Mouse (Mus musculus): ENCODE data around the gene Prss38. TPM values are rescaled to one million over a fixed set of nuclear protein-coding genes. Genes with fewer than 3 reads are reported as not detected.
A peak's percentile ranks its signal among the peaks of the same experiment; 100 is the strongest.

Gene Prss38
- polyA plus RNA-seq, 1 experiment from 2014 or later: not detected

DNA sequence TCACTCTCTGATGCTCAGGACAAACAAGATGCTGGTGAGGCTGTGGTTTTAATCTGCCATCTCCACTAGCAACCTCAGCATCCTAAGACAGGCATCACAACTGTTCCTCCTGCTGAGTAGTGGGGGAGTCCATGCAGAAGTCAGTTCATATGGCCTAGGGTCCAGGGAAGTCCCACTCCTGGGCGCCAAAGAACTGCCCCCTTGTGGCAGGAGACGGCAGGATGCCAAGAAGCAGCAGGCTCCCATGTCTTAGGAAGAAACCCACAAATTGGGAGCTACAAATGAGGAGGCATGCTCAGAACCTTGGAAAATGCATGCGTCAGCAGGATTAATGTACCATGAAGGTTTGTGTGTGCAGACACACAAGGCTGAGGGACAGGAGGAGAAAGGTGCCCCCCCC is 8.8 kb downstream of the Prss38 start:
- WGBS: 23% methylated on average over 3 of the region's 3 CpGs
- no peak overlapping the region for H3K9ac ChIP-seq (ENCODE audit: low read depth, low read length)
- DNase-seq (ENCODE audit: low spot score): peak; percentile 45
- H3K4me1 ChIP-seq (ENCODE audit: control insufficient read depth, insufficient read depth, low read length): peaks cover 29% of the 10 kb centered on the region
- H3K27ac ChIP-seq (replicated peaks; ENCODE audit: low read depth, low read length): peak overlapping the region; percentile 48; the same call in 1 of the 2 replicates
- H3K36me3 ChIP-seq (ENCODE audit: control insufficient read depth, insufficient read depth, low read length): no peaks in the 10 kb centered on the region
- H3K27me3 ChIP-seq (replicated peaks; ENCODE audit: control insufficient read depth, insufficient read depth, low read length): no peaks in the 10 kb centered on the region
- H3K4me2 ChIP-seq (ENCODE audit: low read depth, low read length): no peak overlapping the region
- H3K4me3 ChIP-seq (ENCODE audit: low read depth, low read length): no peak overlapping the region
- ATAC-seq (ENCODE audit: low read depth): 0 out of 2 replicates have a peak, but pooled peaks have one; percentile 41
- H3K9me3 ChIP-seq (ENCODE audit: control insufficient read depth, low read length): no peaks in the 10 kb centered on the region

DNA sequence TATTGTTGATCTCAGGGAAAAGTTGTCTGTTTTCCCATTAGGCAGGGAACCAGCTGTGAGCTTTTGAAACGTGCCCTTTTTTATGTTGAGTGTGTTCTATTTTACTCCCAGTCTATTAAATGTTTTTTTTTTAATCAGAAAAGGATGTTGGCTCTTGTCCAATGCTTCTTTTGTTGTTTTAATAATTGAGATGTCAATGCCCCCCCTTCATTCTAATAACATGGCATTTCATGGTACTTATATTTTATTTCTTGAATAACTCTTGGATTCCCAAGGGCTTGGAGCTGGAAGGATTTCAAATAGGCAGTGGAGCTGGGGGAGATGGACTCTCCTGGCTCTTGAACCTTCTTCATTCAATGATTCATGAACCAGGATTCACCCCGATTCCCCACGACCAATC is 9.4 kb downstream of the Prss38 start:
- peaks cover 29% of the 10 kb centered on the region for H3K4me1 ChIP-seq (ENCODE audit: control insufficient read depth, insufficient read depth, low read length)
- peak; percentile 42 for DNase-seq (ENCODE audit: low spot score)
- ATAC-seq (ENCODE audit: low read depth): no peak
- no peaks in the 10 kb centered on the region for H3K9me3 ChIP-seq (ENCODE audit: control insufficient read depth, low read length)
- H3K27ac ChIP-seq (replicated peaks; ENCODE audit: low read depth, low read length): peak overlapping the region; percentile 48
- H3K9ac ChIP-seq (ENCODE audit: low read depth, low read length): no peak overlapping the region
- H3K4me3 ChIP-seq (ENCODE audit: low read depth, low read length): no peak overlapping the region
- 46% methylated on average over 3 of the region's 3 CpGs for WGBS
- H3K4me2 ChIP-seq (ENCODE audit: low read depth, low read length): no peak overlapping the region
- H3K27me3 ChIP-seq (replicated peaks; ENCODE audit: control insufficient read depth, insufficient read depth, low read length): no peaks in the 10 kb centered on the region
- H3K36me3 ChIP-seq (ENCODE audit: control insufficient read depth, insufficient read depth, low read length): no peaks in the 10 kb centered on the region

DNA sequence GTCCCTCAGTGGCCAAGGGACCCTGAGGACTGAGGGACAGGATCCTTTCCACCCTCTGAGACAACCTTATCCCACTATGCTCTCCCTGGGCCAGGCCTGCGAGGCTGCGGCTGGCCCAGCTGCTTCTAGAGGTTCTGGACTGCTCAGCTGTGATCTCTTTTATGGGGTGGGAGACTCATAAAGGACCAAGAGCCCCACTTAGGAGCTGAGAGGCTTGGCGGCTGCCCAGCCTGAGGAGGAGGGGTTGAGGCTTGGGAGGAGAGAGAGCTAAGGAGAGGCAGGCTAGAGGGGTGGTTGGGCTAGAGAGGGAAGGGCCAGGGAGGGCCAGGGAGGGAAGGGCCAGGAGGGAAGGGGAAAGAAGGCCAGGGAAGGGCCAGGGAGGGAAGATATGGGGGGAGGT is 11.0 kb downstream of the Prss38 start:
- DNase-seq (ENCODE audit: low spot score): peak; percentile 78
- peaks cover 29% of the 10 kb centered on the region for H3K4me1 ChIP-seq (ENCODE audit: control insufficient read depth, insufficient read depth, low read length)
- H3K9me3 ChIP-seq (ENCODE audit: control insufficient read depth, low read length): no peaks in the 10 kb centered on the region
- H3K27me3 ChIP-seq (replicated peaks; ENCODE audit: control insufficient read depth, insufficient read depth, low read length): no peaks in the 10 kb centered on the region
- H3K9ac ChIP-seq (ENCODE audit: low read depth, low read length): peak overlapping the region; percentile 37; the same call in 1 of the 2 replicates
- peak overlapping the region; percentile 86 for H3K27ac ChIP-seq (replicated peaks; ENCODE audit: low read depth, low read length)
- no peak overlapping the region for H3K4me2 ChIP-seq (ENCODE audit: low read depth, low read length)
- no peaks in the 10 kb centered on the region for H3K36me3 ChIP-seq (ENCODE audit: control insufficient read depth, insufficient read depth, low read length)
- WGBS: 54% methylated on average over 3 of the region's 3 CpGs
- H3K4me3 ChIP-seq (ENCODE audit: low read depth, low read length): no peak overlapping the region
- ATAC-seq (ENCODE audit: low read depth): peak; percentile 81

DNA sequence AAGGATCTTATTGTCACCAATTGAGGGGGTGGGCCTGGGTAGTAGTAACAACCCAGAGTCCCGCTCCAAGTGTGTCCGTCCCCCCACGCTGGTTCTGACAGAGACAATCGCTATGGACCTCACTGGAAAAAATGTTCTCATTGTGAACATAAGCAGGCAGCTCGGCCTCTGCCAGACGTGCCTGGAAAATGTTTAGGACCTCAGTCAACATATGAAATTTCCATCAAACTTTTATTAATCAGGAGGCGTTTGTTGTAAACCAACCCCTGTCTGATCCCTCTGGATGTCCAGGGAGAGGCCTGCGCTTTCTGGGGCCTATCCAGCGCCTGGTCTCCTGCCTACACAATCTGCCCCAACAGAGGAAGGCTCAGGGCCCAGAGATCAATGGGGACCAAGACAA is 11.4 kb downstream of the Prss38 start:
- ATAC-seq (ENCODE audit: low read depth) (no peak), DNase-seq (ENCODE audit: low spot score) (peak; percentile 57)
- Histone ChIP-seq H3K27ac (replicated peaks; ENCODE audit: low read depth, low read length) (peak overlapping the region; percentile 86), H3K9me3 (ENCODE audit: control insufficient read depth, low read length) (no peaks in the 10 kb centered on the region), H3K9ac (ENCODE audit: low read depth, low read length) (peak overlapping the region; percentile 37; the same call in 1 of the 2 replicates), H3K4me1 (ENCODE audit: control insufficient read depth, insufficient read depth, low read length) (peaks cover 29% of the 10 kb centered on the region), H3K27me3 (replicated peaks; ENCODE audit: control insufficient read depth, insufficient read depth, low read length) (no peaks in the 10 kb centered on the region), H3K36me3 (ENCODE audit: control insufficient read depth, insufficient read depth, low read length) (no peaks in the 10 kb centered on the region), H3K4me2 (ENCODE audit: low read depth, low read length) (no peak overlapping the region), H3K4me3 (ENCODE audit: low read depth, low read length) (no peak overlapping the region)
- 65% methylated on average over 9 of the region's 9 CpGs for WGBS

DNA sequence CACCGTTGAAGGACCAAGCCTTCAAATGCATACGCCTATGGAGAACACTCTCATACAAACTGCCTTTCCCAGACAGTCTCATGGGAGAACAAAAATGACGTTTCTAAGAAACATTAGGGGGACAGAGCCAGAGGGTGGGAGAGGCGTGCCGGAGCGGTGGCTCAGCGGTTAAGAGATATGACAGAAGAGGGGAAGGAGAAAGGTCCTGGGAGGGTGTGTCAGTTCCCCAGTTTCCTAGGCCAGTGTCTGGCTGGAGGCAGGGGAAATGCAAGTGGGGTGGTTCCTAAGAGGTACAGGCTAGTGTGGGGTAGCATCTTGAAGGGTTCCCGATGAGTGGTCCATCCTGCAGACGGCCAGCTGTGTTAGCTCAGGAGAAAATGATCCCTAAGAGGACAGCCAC is 14.2 kb downstream of the Prss38 start:
- DNase-seq (ENCODE audit: low spot score) (no peak), ATAC-seq (ENCODE audit: low read depth) (no peak)
- 86% methylated on average over 9 of the region's 9 CpGs for WGBS
- no peaks in the 10 kb centered on the region for H3K36me3 ChIP-seq (ENCODE audit: control insufficient read depth, insufficient read depth, low read length)
- peaks cover 23% of the 10 kb centered on the region for H3K4me1 ChIP-seq (ENCODE audit: control insufficient read depth, insufficient read depth, low read length)
- no peak overlapping the region for H3K9ac ChIP-seq (ENCODE audit: low read depth, low read length)
- no peak overlapping the region for H3K4me3 ChIP-seq (ENCODE audit: low read depth, low read length)
- no peak overlapping the region for H3K27ac ChIP-seq (replicated peaks; ENCODE audit: low read depth, low read length)
- H3K9me3 ChIP-seq (ENCODE audit: control insufficient read depth, low read length): no peaks in the 10 kb centered on the region
- no peak overlapping the region for H3K4me2 ChIP-seq (ENCODE audit: low read depth, low read length)
- H3K27me3 ChIP-seq (replicated peaks; ENCODE audit: control insufficient read depth, insufficient read depth, low read length): no peaks in the 10 kb centered on the region

DNA sequence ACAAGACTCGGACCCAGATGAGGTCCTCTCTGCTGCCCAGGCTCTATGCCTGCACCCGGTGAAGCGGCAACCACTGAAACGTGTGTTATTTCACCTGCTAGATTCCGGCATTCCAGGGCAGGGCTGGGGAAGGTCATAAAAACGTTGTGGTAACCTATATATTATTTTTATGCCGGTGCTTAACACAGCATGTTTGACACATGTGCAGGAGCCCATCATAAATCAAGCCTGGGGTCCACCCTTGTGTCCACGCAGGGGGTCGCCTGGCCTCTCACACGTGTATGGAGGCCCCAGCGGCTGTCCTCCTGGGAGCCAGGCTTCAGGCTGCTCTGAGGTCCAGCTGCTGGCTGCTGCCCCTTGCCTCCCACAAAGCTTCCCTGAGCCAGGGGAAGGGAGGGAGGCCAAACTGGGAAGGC is 18.6 kb downstream of the Prss38 start:
- H3K4me3 ChIP-seq (ENCODE audit: low read depth, low read length): no peak overlapping the region
- WGBS: 58% methylated on average over 11 of the region's 11 CpGs
- H3K9me3 ChIP-seq (ENCODE audit: control insufficient read depth, low read length): no peaks in the 10 kb centered on the region
- H3K4me1 ChIP-seq (ENCODE audit: control insufficient read depth, insufficient read depth, low read length): no peaks in the 10 kb centered on the region
- H3K9ac ChIP-seq (ENCODE audit: low read depth, low read length): no peak overlapping the region
- DNase-seq (ENCODE audit: low spot score) (no peak), ATAC-seq (ENCODE audit: low read depth) (no peak)
- H3K36me3 ChIP-seq (ENCODE audit: control insufficient read depth, insufficient read depth, low read length): no peaks in the 10 kb centered on the region
- H3K27ac ChIP-seq (replicated peaks; ENCODE audit: low read depth, low read length): no peak overlapping the region
- H3K4me2 ChIP-seq (ENCODE audit: low read depth, low read length): no peak overlapping the region
- H3K27me3 ChIP-seq (replicated peaks; ENCODE audit: control insufficient read depth, insufficient read depth, low read length): no peaks in the 10 kb centered on the region

DNA sequence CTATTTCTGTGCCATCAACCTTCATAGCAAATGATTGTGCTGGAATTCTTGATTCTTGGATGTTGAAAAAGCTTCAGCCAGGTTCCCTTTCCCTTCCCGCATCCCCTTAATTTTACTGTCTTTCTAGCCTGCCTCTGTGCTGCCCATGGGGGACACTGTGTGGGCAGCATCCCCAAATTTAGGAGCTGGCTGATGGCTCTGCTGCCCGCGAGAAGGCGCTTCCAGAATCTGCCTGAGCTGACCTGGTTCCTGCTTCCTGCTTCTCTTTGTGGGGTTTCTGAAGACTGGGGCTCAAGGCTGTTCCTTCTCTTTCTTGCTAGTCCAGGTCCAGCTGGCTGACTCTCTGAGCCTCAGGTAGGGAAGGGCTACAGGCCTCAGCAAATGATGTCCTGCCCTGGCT is 20.7 kb downstream of the Prss38 start:
- H3K4me2 ChIP-seq (ENCODE audit: low read depth, low read length): no peak overlapping the region
- H3K27ac ChIP-seq (replicated peaks; ENCODE audit: low read depth, low read length): no peak overlapping the region
- ATAC-seq (ENCODE audit: low read depth): no peak
- peaks cover 7% of the 10 kb centered on the region; the same call in 1 of the 2 replicates for H3K4me1 ChIP-seq (ENCODE audit: control insufficient read depth, insufficient read depth, low read length)
- DNase-seq (ENCODE audit: low spot score): no peak
- no peaks in the 10 kb centered on the region for H3K27me3 ChIP-seq (replicated peaks; ENCODE audit: control insufficient read depth, insufficient read depth, low read length)
- H3K9me3 ChIP-seq (ENCODE audit: control insufficient read depth, low read length): no peaks in the 10 kb centered on the region
- no peaks in the 10 kb centered on the region for H3K36me3 ChIP-seq (ENCODE audit: control insufficient read depth, insufficient read depth, low read length)
- WGBS: 87% methylated on average over 4 of the region's 4 CpGs
- H3K9ac ChIP-seq (ENCODE audit: low read depth, low read length): no peak overlapping the region
- H3K4me3 ChIP-seq (ENCODE audit: low read depth, low read length): no peak overlapping the region

DNA sequence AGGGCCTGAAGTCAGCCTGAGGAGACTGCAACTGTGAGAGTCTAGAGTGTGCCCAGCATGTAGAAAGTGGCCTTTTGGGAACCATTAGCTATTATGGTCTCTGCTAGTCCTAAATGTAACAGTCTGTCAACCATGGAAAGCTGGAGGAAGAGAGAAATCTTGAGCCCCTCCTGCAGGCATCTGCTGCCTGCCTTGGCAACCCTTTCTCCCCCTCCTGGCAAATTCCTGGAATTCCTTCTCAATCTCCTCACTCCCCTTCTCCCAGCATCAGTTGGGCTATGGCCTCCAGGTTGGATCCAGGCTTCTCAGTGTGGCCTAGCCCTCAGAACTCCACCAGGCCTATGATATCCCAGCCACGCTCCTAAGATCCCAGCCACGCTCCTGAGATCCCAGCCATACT is 25.1 kb downstream of the Prss38 start:
- Histone ChIP-seq H3K27me3 (replicated peaks; ENCODE audit: control insufficient read depth, insufficient read depth, low read length) (no peaks in the 10 kb centered on the region), H3K4me3 (ENCODE audit: low read depth, low read length) (no peak overlapping the region), H3K36me3 (ENCODE audit: control insufficient read depth, insufficient read depth, low read length) (no peaks in the 10 kb centered on the region), H3K27ac (replicated peaks; ENCODE audit: low read depth, low read length) (no peak overlapping the region), H3K9me3 (ENCODE audit: control insufficient read depth, low read length) (no peaks in the 10 kb centered on the region), H3K4me2 (ENCODE audit: low read depth, low read length) (no peak overlapping the region), H3K9ac (ENCODE audit: low read depth, low read length) (peak overlapping the region; percentile 37; the same call in 1 of the 2 replicates), H3K4me1 (ENCODE audit: control insufficient read depth, insufficient read depth, low read length) (peaks cover 10% of the 10 kb centered on the region; the same call in 1 of the 2 replicates)
- WGBS: 100% methylated on average over 2 of the region's 2 CpGs
- ATAC-seq (ENCODE audit: low read depth) (no peak), DNase-seq (ENCODE audit: low spot score) (no peak)

DNA sequence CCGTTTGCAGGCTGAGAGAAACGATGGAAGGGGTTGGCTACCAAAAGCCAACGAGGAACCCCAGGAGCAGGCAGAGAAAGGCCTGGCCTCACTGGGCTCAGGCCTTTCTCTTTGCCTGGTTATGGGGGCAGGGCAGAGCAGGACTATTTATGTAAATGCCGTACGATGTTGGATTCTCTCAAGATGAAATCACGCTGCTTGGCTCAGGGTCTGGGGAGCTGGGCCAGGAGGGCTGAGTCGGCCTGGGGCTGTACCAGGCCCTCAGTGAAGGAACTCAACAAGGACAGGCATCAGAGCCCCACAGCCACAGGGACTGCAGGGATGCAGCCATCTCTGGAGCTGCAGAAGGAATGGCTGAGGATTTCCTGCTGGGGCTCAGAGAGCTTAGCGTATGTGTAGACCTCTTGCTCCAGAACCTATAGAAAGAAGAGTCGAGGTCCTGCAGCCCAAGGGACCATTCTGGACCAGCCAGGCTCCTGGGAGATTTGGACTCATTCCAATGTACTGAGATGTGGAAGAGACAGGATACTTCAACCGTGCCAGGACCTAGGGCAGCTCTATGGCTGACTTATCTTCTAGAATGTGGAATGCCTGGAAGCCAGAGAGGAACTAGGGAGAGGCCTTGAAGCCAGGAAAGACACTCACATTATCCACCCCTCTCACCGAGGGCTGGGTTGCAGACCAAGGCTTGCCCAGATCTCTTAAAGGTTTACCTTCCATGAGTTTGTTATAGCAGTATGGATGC is 29.1 kb downstream of the Prss38 start:
- no peaks in the 10 kb centered on the region for H3K9me3 ChIP-seq (ENCODE audit: control insufficient read depth, low read length)
- H3K4me1 ChIP-seq (ENCODE audit: control insufficient read depth, insufficient read depth, low read length): peaks cover 10% of the 10 kb centered on the region; the same call in 1 of the 2 replicates
- H3K27ac ChIP-seq (replicated peaks; ENCODE audit: low read depth, low read length): no peak overlapping the region
- no peaks in the 10 kb centered on the region for H3K27me3 ChIP-seq (replicated peaks; ENCODE audit: control insufficient read depth, insufficient read depth, low read length)
- no peak overlapping the region for H3K9ac ChIP-seq (ENCODE audit: low read depth, low read length)
- WGBS: 78% methylated on average over 11 of the region's 11 CpGs
- DNase-seq (ENCODE audit: low spot score) (peak; percentile 62), ATAC-seq (ENCODE audit: low read depth) (peak; percentile 50; the same call in 1 of the 2 replicates)
- H3K36me3 ChIP-seq (ENCODE audit: control insufficient read depth, insufficient read depth, low read length): no peaks in the 10 kb centered on the region
- H3K4me2 ChIP-seq (ENCODE audit: low read depth, low read length): no peak overlapping the region
- no peak overlapping the region for H3K4me3 ChIP-seq (ENCODE audit: low read depth, low read length)

Data from embryonic facial prominence, embryonic 14.5 days (tissue).